Mouse (Mus musculus) C2C12 (cell line): ENCODE measurements around the gene Rpl29. TPM values are rescaled to one million over a fixed set of nuclear protein-coding genes. Genes with fewer than 3 reads are reported as not detected.
A peak's percentile ranks its signal among the peaks of the same experiment; 100 is the strongest.

Experiments used
- H3K27me3 ChIP-seq: one replicate; pipeline ENCODE4 v1.6.1; 2011; ENCODE audit not compliant: control insufficient read depth, insufficient read depth, insufficient read length
- H3K36me3 ChIP-seq: one replicate; pipeline ENCODE4 v1.6.1; 2011; ENCODE audit not compliant: control insufficient read depth, insufficient read depth
- H3K4me3 ChIP-seq: one replicate; pipeline ENCODE4 v1.5.1; 2011; ENCODE audit warnings: mild to moderate bottlenecking, control low read depth; ENCODE audit not compliant: poor library complexity, insufficient read depth, severe bottlenecking
- H3K79me2 ChIP-seq: one replicate; pipeline ENCODE4 v1.6.1; 2011; ENCODE audit not compliant: control insufficient read depth, insufficient read depth
- H3K79me3 ChIP-seq: one replicate; pipeline ENCODE4 v1.6.1; 2011; ENCODE audit warnings: low read depth, control low read depth
- H3ac ChIP-seq: one replicate; pipeline ENCODE3; 2011; ENCODE audit warnings: low read depth; ENCODE audit not compliant: control insufficient read depth, insufficient read length
- CEBPB ChIP-seq: IDR thresholded peaks from one replicate; pipeline ENCODE4 v1.6.1; 2011; ENCODE audit warnings: low read depth, mild to moderate bottlenecking, control low read depth, moderate library complexity
- CTCF ChIP-seq: IDR thresholded peaks from one replicate; pipeline ENCODE4 v1.5.1; 2011; ENCODE audit not compliant: control insufficient read depth, insufficient read depth, insufficient read length
- FOSL1 ChIP-seq: IDR thresholded peaks from one replicate; pipeline ENCODE4 v1.8.0; 2011; ENCODE audit warnings: mild to moderate bottlenecking, low read length; ENCODE audit not compliant: poor library complexity, insufficient read depth, severe bottlenecking
- MAX ChIP-seq: IDR thresholded peaks from one replicate; pipeline ENCODE4 v1.6.1; 2011; ENCODE audit warnings: mild to moderate bottlenecking, control low read depth
- MYOD1 ChIP-seq: IDR thresholded peaks from one replicate; pipeline ENCODE4 v1.6.1; 2011; ENCODE audit warnings: low read depth; ENCODE audit not compliant: control insufficient read depth, insufficient read length
- MYOG ChIP-seq: IDR thresholded peaks from one replicate; pipeline ENCODE4 v1.6.1; 2011; ENCODE audit not compliant: control insufficient read depth, insufficient read length; ENCODE audit errors: extremely low read depth
- USF1 ChIP-seq: IDR thresholded peaks from one replicate; pipeline ENCODE4 v1.6.1; 2011; ENCODE audit warnings: low read depth, mild to moderate bottlenecking, control low read depth, moderate library complexity
- polyA plus RNA-seq: library from polyadenylated mRNA; unstranded; fragments of >200 nt; fragmentation: generic; extraction: Trizol; gene quantifications from one replicate; pipeline ENCODE4 v1.2.1, GENCODE M21; 2012; ENCODE audit warnings: missing spikeins

The Rpl29 gene
- polyA plus RNA-seq, 1 experiment = 72.9 TPM

GRCm38 (mm10) chr9:106402607-106403375 is 26.5 kb upstream of the Rpl29 start:
- no peak for TF ChIP-seq MYOG
- no peaks in the 10 kb centered on the region for H3K79me2 ChIP-seq
- no peak overlapping the region for H3K4me3 ChIP-seq
- no peaks in the 10 kb centered on the region for H3K27me3 ChIP-seq
- H3ac ChIP-seq = no peak overlapping the region
- H3K36me3 ChIP-seq = no peaks in the 10 kb centered on the region
- no peaks in the 10 kb centered on the region for H3K79me3 ChIP-seq

DNA sequence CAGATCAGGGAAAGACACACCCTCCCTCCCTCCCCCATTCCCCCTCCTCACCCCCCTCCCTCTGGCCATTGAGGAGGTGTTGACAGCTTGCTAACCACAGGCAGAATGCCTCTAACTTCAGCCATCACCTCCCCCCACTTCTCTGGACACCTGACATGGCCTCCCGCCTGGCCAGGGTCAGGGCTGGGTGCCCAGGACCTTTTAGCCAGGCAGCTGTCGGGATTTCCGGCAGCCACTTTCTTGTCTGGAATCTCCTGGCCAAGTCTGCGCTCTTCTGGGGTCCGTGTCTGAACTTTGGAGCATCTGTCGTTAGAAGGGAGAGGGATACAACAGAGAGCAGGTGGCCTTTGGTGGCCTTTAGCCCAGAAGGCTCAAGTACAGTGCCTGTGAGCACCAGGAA is 24.0 kb upstream of the Rpl29 start:
- TF ChIP-seq MAX (no peak), FOSL1 (no peak), MYOD1 (peak; percentile 66)

GRCm38 (mm10) chr9:106406443-106407078 is 22.7 kb upstream of the Rpl29 start:
- Histone ChIP-seq H3K27me3 (no peaks in the 10 kb centered on the region), H3K4me3 (no peak overlapping the region), H3K79me3 (no peaks in the 10 kb centered on the region), H3K36me3 (no peaks in the 10 kb centered on the region), H3ac (no peak overlapping the region), H3K79me2 (no peaks in the 10 kb centered on the region)
- TF ChIP-seq FOSL1 (no peak), CEBPB (no peak), MYOG (no peak), MYOD1 (no peak), USF1 (no peak), CTCF (no peak), MAX (no peak)

More for the DNA sequence above, 24.0 kb upstream of the Rpl29 start:
- no peaks in the 10 kb centered on the region for H3K27me3 ChIP-seq
- H3ac ChIP-seq = no peak overlapping the region
- H3K36me3 ChIP-seq = no peaks in the 10 kb centered on the region
- no peak overlapping the region for H3K4me3 ChIP-seq
- no peaks in the 10 kb centered on the region for H3K79me2 ChIP-seq
- no peaks in the 10 kb centered on the region for H3K79me3 ChIP-seq

GRCm38 (mm10) chr9:106409096-106409495 is 20.2 kb upstream of the Rpl29 start:
- H3K79me3 ChIP-seq = no peaks in the 10 kb centered on the region
- TF ChIP-seq CTCF (no peak), MYOG (no peak), MYOD1 (no peak), MAX (no peak), CEBPB (no peak), FOSL1 (no peak), USF1 (no peak)
- no peaks in the 10 kb centered on the region for H3K79me2 ChIP-seq
- H3K36me3 ChIP-seq = no peaks in the 10 kb centered on the region
- H3K27me3 ChIP-seq = no peaks in the 10 kb centered on the region
- no peak overlapping the region for H3ac ChIP-seq
- no peak overlapping the region for H3K4me3 ChIP-seq

DNA sequence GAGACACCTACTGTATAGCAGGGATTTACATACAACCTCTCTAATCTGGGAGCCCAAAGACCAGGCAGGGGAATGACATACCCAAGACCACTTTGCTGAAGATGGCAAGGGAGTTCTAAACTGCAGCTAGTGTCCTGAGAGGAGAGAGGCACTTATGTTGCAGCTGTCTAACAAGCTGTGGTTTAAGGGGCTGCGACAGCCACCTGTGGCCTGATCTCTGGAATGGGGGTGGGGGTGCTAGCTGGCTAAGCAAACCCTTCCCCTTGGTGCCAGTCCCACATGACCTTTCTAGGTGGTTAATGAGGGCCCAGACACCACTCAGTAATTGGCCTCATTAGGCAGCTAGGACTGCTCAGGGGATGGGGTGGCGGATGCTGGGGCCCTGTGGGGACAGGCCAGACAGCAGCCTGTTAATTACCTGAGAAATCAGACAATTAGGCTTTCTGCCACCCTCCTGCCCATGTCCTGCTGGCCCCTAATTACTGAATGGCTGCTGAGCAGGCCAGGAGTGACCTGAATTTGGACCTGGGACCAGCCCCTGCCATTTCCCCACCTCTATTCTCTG is 19.1 kb upstream of the Rpl29 start:
- no peaks in the 10 kb centered on the region for H3K79me2 ChIP-seq
- H3ac ChIP-seq = no peak overlapping the region
- TF ChIP-seq MYOG (no peak), MYOD1 (no peak), FOSL1 (no peak), CEBPB (no peak), MAX (no peak), CTCF (no peak), USF1 (no peak)
- H3K79me3 ChIP-seq = no peaks in the 10 kb centered on the region
- H3K27me3 ChIP-seq = no peaks in the 10 kb centered on the region
- H3K36me3 ChIP-seq = no peaks in the 10 kb centered on the region
- no peak overlapping the region for H3K4me3 ChIP-seq

DNA sequence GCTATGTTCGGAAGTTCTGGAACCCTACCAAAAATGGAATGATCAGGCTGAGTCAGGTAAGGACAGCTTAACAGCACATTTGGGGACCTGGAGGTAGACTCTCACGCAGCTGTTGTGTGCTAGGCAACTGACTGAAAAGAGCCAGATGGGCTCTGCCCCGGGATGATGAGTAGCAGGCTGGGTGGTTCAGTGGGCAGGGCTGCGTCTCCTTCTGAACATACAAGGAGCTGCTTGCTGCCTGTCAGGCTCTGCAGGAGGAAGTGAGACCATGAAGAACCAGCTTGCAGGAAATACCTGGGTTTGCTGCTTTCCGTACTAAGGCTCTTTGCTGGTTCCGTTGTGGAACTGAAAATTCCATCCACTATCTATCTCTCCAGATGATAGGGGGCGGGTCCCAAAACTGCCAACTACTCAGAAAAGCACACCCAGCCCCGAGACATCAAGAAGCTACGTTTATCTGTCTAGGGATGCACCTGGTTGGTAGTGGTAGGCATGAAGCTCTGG is 18.1 kb upstream of the Rpl29 start:
- Histone ChIP-seq H3K79me2 (no peaks in the 10 kb centered on the region), H3K36me3 (no peaks in the 10 kb centered on the region), H3K27me3 (no peaks in the 10 kb centered on the region), H3ac (no peak overlapping the region), H3K4me3 (no peak overlapping the region), H3K79me3 (no peaks in the 10 kb centered on the region)
- no peak for TF ChIP-seq MAX
- TF ChIP-seq FOSL1 = no peak
- TF ChIP-seq CTCF = no peak
- no peak for TF ChIP-seq CEBPB
